Mouse (Mus musculus) stomach, postnatal 0 days (tissue): ENCODE measurements around the gene Serpina16. TPM values are rescaled to one million over a fixed set of nuclear protein-coding genes. Genes with fewer than 3 reads are reported as not detected.

Experiments
- ATAC-seq: fragments of 200-750 bp; cut with Nextera tagmentation; 2 replicates; pipeline ENCODE4 v1.8.0; 2017; ENCODE audit not compliant: low FRiP score, low TSS enrichment
- DNase-seq: peaks from one replicate; pipeline ENCODE4 v3.0.0-alpha.2; 2016; ENCODE audit warnings: low spot score
- H3K27ac ChIP-seq: fragments of 300-500 bp; sonication (generic); replicated peaks from 2 replicates; pipeline ENCODE4 v1.5.1; 2014; ENCODE audit warnings: mild to moderate bottlenecking, control low read depth
- H3K27me3 ChIP-seq: fragments of 300-500 bp; sonication (generic); 2 replicates; pipeline ENCODE4 v1.6.1; 2014; ENCODE audit warnings: low read length; ENCODE audit not compliant: control insufficient read depth, insufficient read depth
- H3K36me3 ChIP-seq: fragments of 300-500 bp; sonication (generic); 2 replicates; pipeline ENCODE4 v1.6.1; 2014; ENCODE audit warnings: low read length, mixed read lengths; ENCODE audit not compliant: control insufficient read depth, insufficient read depth
- H3K4me1 ChIP-seq: fragments of 300-500 bp; sonication (generic); replicated peaks from 2 replicates; pipeline ENCODE4 v1.6.1; 2014; ENCODE audit warnings: antibody characterized with exemption; ENCODE audit not compliant: control insufficient read depth, insufficient read depth
- H3K4me2 ChIP-seq: fragments of 300-500 bp; sonication (generic); replicated peaks from 2 replicates; pipeline ENCODE4 v1.6.1; 2014; ENCODE audit warnings: low read depth, mild to moderate bottlenecking, control low read depth, moderate library complexity
- H3K4me3 ChIP-seq: fragments of 300-500 bp; sonication (generic); 2 replicates; pipeline ENCODE4 v1.5.1; 2014; ENCODE audit warnings: low read depth, low read length, control low read depth
- H3K9ac ChIP-seq: fragments of 300-500 bp; sonication (generic); 2 replicates; pipeline ENCODE4 v1.6.1; 2014; ENCODE audit warnings: mild to moderate bottlenecking, low read length, control low read depth, mixed read lengths
- H3K9me3 ChIP-seq: fragments of 300-500 bp; sonication (generic); 2 replicates; pipeline ENCODE4 v1.6.1; 2016; ENCODE audit warnings: low read length; ENCODE audit not compliant: control insufficient read depth
- CTCF ChIP-seq: IDR thresholded peaks from 2 replicates; pipeline ENCODE4 v1.5.1; 2016; ENCODE audit warnings: antibody characterized with exemption, low read depth, mild to moderate bottlenecking, moderate library complexity
- EP300 ChIP-seq: optimal IDR thresholded peaks from 2 replicates; pipeline ENCODE3; 2016; ENCODE audit warnings: antibody characterized with exemption
- WGBS: fragments of 180-500 bp; shearing (Covaris S2); extraction: QIAGEN DNeasy Blood & Tissue Kit; methylation state at CpG from one replicate; pipeline ENCODE4 v1.1.7; 2014; 5-methylcytosine and 5-hydroxymethylcytosine counted together
- polyA plus RNA-seq: library from polyadenylated mRNA; unstranded; fragments of >200 nt; fragmentation: Nextera tagmentation; extraction: Ambion mirVana; gene quantifications from 2 replicates; pipeline ENCODE4 v1.2.1, GENCODE M21; 2015

Gene Serpina16
- polyA plus RNA-seq, 1 experiment from 2014 or later = not detected

- WGBS = 73% methylated on average over 3 of the region's 3 CpGs
- H3K9me3 ChIP-seq = no peaks in the 10 kb centered on the region
These were observed 32.1 kb downstream of the Serpina16 start for GRCm38 (mm10) chr12:103643818-103644217.

GRCm38 (mm10) chr12:103643336-103643735, 32.6 kb downstream of the Serpina16 start:
- no peak for ATAC-seq
- TF ChIP-seq CTCF (peak; percentile 97), EP300 (no peak)
- WGBS = 0% methylated on average over 2 of the region's 2 CpGs

More at GRCm38 (mm10) chr12:103643818-103644217, 32.1 kb downstream of the Serpina16 start:
- no peaks in the 10 kb centered on the region for H3K36me3 ChIP-seq
- H3K27me3 ChIP-seq = no peaks in the 10 kb centered on the region
- H3K4me3 ChIP-seq = no peak overlapping the region
- TF ChIP-seq EP300 (no peak), CTCF (no peak)
- H3K27ac ChIP-seq = no peak overlapping the region
- DNase-seq (no peak), ATAC-seq (no peak)
- H3K4me2 ChIP-seq = no peak overlapping the region
- no peak overlapping the region for H3K9ac ChIP-seq
- no peaks in the 10 kb centered on the region for H3K4me1 ChIP-seq

GRCm38 (mm10) chr12:103635846-103636245, 40.1 kb downstream of the Serpina16 start:
- H3K9me3 ChIP-seq = no peaks in the 10 kb centered on the region
- WGBS = 73% methylated on average over 2 of the region's 2 CpGs
- H3K27me3 ChIP-seq = no peaks in the 10 kb centered on the region
- H3K9ac ChIP-seq = no peak overlapping the region
- H3K4me3 ChIP-seq = no peak overlapping the region
- DNase-seq (no peak), ATAC-seq (no peak)
- no peaks in the 10 kb centered on the region for H3K4me1 ChIP-seq
- TF ChIP-seq EP300 (no peak), CTCF (no peak)
- no peaks in the 10 kb centered on the region for H3K36me3 ChIP-seq
- H3K4me2 ChIP-seq = no peak overlapping the region
- H3K27ac ChIP-seq = no peak overlapping the region

More at GRCm38 (mm10) chr12:103643336-103643735, 32.6 kb downstream of the Serpina16 start:
- Histone ChIP-seq H3K4me1 (no peaks in the 10 kb centered on the region), H3K27me3 (no peaks in the 10 kb centered on the region), H3K4me2 (no peak overlapping the region), H3K9ac (no peak overlapping the region), H3K4me3 (no peak overlapping the region), H3K9me3 (no peaks in the 10 kb centered on the region), H3K36me3 (no peaks in the 10 kb centered on the region), H3K27ac (no peak overlapping the region)
- DNase-seq = peak; percentile 85

GRCm38 (mm10) chr12:103634430-103634829, 41.5 kb downstream of the Serpina16 start:
- Histone ChIP-seq H3K36me3 (no peaks in the 10 kb centered on the region), H3K4me2 (no peak overlapping the region), H3K9me3 (no peaks in the 10 kb centered on the region), H3K27me3 (no peaks in the 10 kb centered on the region), H3K4me3 (no peak overlapping the region), H3K4me1 (no peaks in the 10 kb centered on the region), H3K9ac (no peak overlapping the region), H3K27ac (no peak overlapping the region)
- WGBS = 85% methylated on average over 2 of the region's 2 CpGs
- TF ChIP-seq CTCF (no peak), EP300 (no peak)
- DNase-seq (no peak), ATAC-seq (no peak)

GRCm38 (mm10) chr12:103631203-103631612, 44.7 kb downstream of the Serpina16 start, which contains the start of gene Serpina10:
Gene Serpina10, minus strand, starts transcription at chr12:103631444.
- DNase-seq (no peak), ATAC-seq (no peak)
- Histone ChIP-seq H3K4me2 (no peak within 1 kb of the TSS), H3K9ac (no peak within 1 kb of the TSS), H3K4me3 (no peak within 1 kb of the TSS), H3K27ac (no peak within 1 kb of the TSS), H3K36me3 (no peaks in the 10 kb centered on the region), H3K27me3 (no peaks in the 10 kb centered on the region), H3K4me1 (no peaks in the 10 kb centered on the region), H3K9me3 (no peaks in the 10 kb centered on the region)
- WGBS = 63% methylated on average over 3 of the region's 3 CpGs
- TF ChIP-seq CTCF (no peak), EP300 (no peak)

Other genes starting within 250 kb of the Serpina16 start
- gene Ifi27, start 241.9 kb downstream of the Serpina16 start, polyA plus RNA-seq = 38.9 and 41.9 TPM in 2 replicates
- 85.4 and 110 TPM in 2 replicates for gene Ifi27l2a, start 232.5 kb downstream of the Serpina16 start, polyA plus RNA-seq
- gene Ifi27l2b, start 218.9 kb downstream of the Serpina16 start, polyA plus RNA-seq = 17.3 and 19.4 TPM in 2 replicates
- 0.38 and 0.53 TPM in 2 replicates for gene Ppp4r4, start 143.9 kb downstream of the Serpina16 start, polyA plus RNA-seq
- 0.10 and 0.13 TPM in 2 replicates for gene Serpina10, start 44.7 kb downstream of the Serpina16 start, polyA plus RNA-seq
- 0.22 TPM in 1 of 2 replicates, not detected in the other for gene Serpina6, start 18.9 kb downstream of the Serpina16 start, polyA plus RNA-seq
- gene Serpina1f, start 19.4 kb upstream of the Serpina16 start, polyA plus RNA-seq = not detected in 2 replicates
- gene Serpina1d, start 97.5 kb upstream of the Serpina16 start, polyA plus RNA-seq = 2.5 and 4.1 TPM in 2 replicates
- 3.9 and 5.8 TPM in 2 replicates for gene Serpina1b, start 154.2 kb upstream of the Serpina16 start, polyA plus RNA-seq
- gene Serpina1a, start 187.4 kb upstream of the Serpina16 start, polyA plus RNA-seq = 3.5 and 6.7 TPM in 2 replicates
- gene Serpina1c, start 228.7 kb upstream of the Serpina16 start, polyA plus RNA-seq = 1.6 and 2.6 TPM in 2 replicates